Mouse (Mus musculus): ENCODE results near the gene Ndufa9. TPM values are rescaled to one million over a fixed set of nuclear protein-coding genes. Genes with fewer than 3 reads are reported as not detected.

Gene Ndufa9
- total RNA-seq (2014; rRNA removed) (143 and 144 TPM in 2 replicates), polyA plus RNA-seq (2012; rRNA removed) (125 and 132 TPM in 2 replicates)

- 8% methylated on average over 46 of the region's 46 CpGs for WGBS
- H3K4me3 ChIP-seq (ENCODE audit: insufficient read depth, low read depth, low read length): peak within 1 kb of the TSS; percentile 68
- H3K27me3 ChIP-seq (ENCODE audit: control insufficient read depth, insufficient read depth, low read length): no peaks in the 10 kb centered on the region
- H3K9ac ChIP-seq (ENCODE audit: low read depth, low read length): peak within 1 kb of the TSS; percentile 80
- peaks cover 4% of the 10 kb centered on the region; the same call in 1 of the 2 replicates for H3K79me2 ChIP-seq (ENCODE audit: control insufficient read depth, insufficient read depth, low read length)
- peaks cover 5% of the 10 kb centered on the region; the same call in 1 of the 2 replicates for H3K36me3 ChIP-seq (ENCODE audit: control insufficient read depth, insufficient read depth, low read length)
- H3K27ac ChIP-seq (replicated peaks; ENCODE audit: insufficient read depth, low read depth, low read length): peak within 1 kb of the TSS; percentile 74
- peak; percentile 83 for DNase-seq (ENCODE audit: extremely low read depth, low read depth, low spot score)
- TF ChIP-seq POLR2A (IDR thresholded peaks at IDR 0.05; ENCODE audit: extremely low read depth, insufficient read depth, low read length) (peak; percentile 60), CTCF (IDR thresholded peaks at IDR 0.05; ENCODE audit: low read depth, low read length) (no peak)
- H3K4me1 ChIP-seq (ENCODE audit: control insufficient read depth, insufficient read depth, low read length): no peaks in the 10 kb centered on the region
These were observed at the start of gene Ndufa9 for GRCm38 (mm10) chr6:126848712-126849704. TSS of gene Ndufa9 (minus strand) at chr6:126849136.

DNA sequence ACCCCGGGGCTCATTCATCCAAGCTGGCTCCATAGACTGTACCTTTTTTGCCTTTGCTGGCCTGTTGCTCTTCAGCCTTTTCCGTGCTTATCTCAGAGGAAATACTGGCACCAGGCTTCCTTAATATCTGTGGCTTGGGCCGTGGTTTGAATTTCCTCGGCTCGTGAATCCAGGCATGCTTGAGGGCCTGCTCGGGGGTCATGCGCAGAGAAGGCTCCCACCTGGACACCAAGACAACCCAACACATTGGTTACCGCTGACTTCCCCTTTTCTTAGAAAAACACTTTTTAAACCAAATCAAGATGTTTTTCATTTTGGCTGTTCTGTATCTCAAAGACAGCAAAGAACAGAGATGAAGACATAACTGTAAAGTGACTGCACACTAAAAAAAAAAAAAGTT lies 28.2 kb upstream of the Ndufa9 start:
- Histone ChIP-seq H3K27ac (replicated peaks; ENCODE audit: insufficient read depth, low read depth, low read length) (no peak overlapping the region), H3K27me3 (ENCODE audit: control insufficient read depth, insufficient read depth, low read length) (no peaks in the 10 kb centered on the region), H3K4me1 (ENCODE audit: control insufficient read depth, insufficient read depth, low read length) (no peaks in the 10 kb centered on the region), H3K79me2 (ENCODE audit: control insufficient read depth, insufficient read depth, low read length) (no peaks in the 10 kb centered on the region), H3K9ac (ENCODE audit: low read depth, low read length) (no peak overlapping the region), H3K4me3 (ENCODE audit: insufficient read depth, low read depth, low read length) (no peak overlapping the region), H3K36me3 (ENCODE audit: control insufficient read depth, insufficient read depth, low read length) (no peaks in the 10 kb centered on the region)
- WGBS: 80% methylated on average over 8 of the region's 8 CpGs
- no peak for TF ChIP-seq CTCF (IDR thresholded peaks at IDR 0.05; ENCODE audit: low read depth, low read length)
- no peak for TF ChIP-seq POLR2A (IDR thresholded peaks at IDR 0.05; ENCODE audit: extremely low read depth, insufficient read depth, low read length)
- DNase-seq (ENCODE audit: extremely low read depth, low read depth, low spot score): no peak

DNA sequence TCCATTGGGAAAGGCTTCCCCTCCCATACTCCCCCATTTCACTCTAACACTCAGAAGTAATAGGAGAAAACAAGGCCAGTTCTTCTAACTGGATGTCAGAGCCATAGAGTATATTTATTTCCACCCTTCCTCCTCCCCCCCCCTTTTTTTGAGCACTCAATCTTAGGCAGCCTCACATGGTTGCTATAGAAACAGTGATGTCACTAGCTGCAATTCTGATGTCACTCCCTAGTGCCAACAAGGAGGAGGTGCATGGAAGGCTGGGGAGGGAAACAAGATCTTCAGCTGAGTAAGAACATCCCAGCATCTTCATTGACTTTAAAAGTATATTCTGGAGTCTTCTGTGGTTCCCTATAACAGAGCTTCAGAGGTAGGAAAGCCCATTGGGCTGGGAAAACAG lies 3.9 kb upstream of the Ndufa9 start, which contains the start of gene Akap3:
Akap3 (plus strand) TSS at position 218 of the 400 bp plus-strand sequence.
- H3K79me2 ChIP-seq (ENCODE audit: control insufficient read depth, insufficient read depth, low read length): peaks cover 4% of the 10 kb centered on the region; the same call in 1 of the 2 replicates
- no peak within 1 kb of the TSS for H3K27ac ChIP-seq (replicated peaks; ENCODE audit: insufficient read depth, low read depth, low read length)
- no peak for DNase-seq (ENCODE audit: extremely low read depth, low read depth, low spot score)
- H3K27me3 ChIP-seq (ENCODE audit: control insufficient read depth, insufficient read depth, low read length): no peaks in the 10 kb centered on the region
- H3K4me3 ChIP-seq (ENCODE audit: insufficient read depth, low read depth, low read length): no peak within 1 kb of the TSS
- H3K36me3 ChIP-seq (ENCODE audit: control insufficient read depth, insufficient read depth, low read length): no peaks in the 10 kb centered on the region
- H3K9ac ChIP-seq (ENCODE audit: low read depth, low read length): no peak within 1 kb of the TSS
- no peak for TF ChIP-seq CTCF (IDR thresholded peaks at IDR 0.05; ENCODE audit: low read depth, low read length)
- TF ChIP-seq POLR2A (IDR thresholded peaks at IDR 0.05; ENCODE audit: extremely low read depth, insufficient read depth, low read length): no peak
- H3K4me1 ChIP-seq (ENCODE audit: control insufficient read depth, insufficient read depth, low read length): no peaks in the 10 kb centered on the region

DNA sequence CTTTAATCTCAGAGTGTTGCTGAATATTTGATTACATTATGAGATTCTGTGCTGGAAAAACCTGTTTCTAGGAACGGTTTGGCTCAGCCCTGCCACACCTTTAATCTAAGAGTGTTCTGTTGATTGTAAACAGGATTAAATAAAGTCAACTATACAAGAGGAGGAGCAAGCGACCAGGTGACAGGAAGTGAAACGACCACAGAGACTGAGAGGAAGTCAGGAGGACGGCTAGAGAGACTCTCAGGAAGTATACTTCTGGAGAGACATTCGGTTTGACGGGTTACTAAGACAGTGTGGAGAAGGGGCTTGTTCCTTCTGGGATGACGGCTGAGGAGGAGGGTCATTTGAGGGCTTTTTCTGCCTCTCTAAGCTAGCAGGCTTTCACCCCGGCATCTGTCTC lies 12.3 kb downstream of the Ndufa9 start:
- Histone ChIP-seq H3K4me3 (ENCODE audit: insufficient read depth, low read depth, low read length) (no peak overlapping the region), H3K27ac (replicated peaks; ENCODE audit: insufficient read depth, low read depth, low read length) (no peak overlapping the region), H3K4me1 (ENCODE audit: control insufficient read depth, insufficient read depth, low read length) (no peaks in the 10 kb centered on the region), H3K36me3 (ENCODE audit: control insufficient read depth, insufficient read depth, low read length) (peaks cover 66% of the 10 kb centered on the region), H3K27me3 (ENCODE audit: control insufficient read depth, insufficient read depth, low read length) (no peaks in the 10 kb centered on the region), H3K9ac (ENCODE audit: low read depth, low read length) (no peak overlapping the region), H3K79me2 (ENCODE audit: control insufficient read depth, insufficient read depth, low read length) (no peaks in the 10 kb centered on the region)
- peak; percentile 17 for DNase-seq (ENCODE audit: extremely low read depth, low read depth, low spot score)
- WGBS: 86% methylated on average over 8 of the region's 8 CpGs
- TF ChIP-seq CTCF (IDR thresholded peaks at IDR 0.05; ENCODE audit: low read depth, low read length) (no peak), POLR2A (IDR thresholded peaks at IDR 0.05; ENCODE audit: extremely low read depth, insufficient read depth, low read length) (no peak)

- Histone ChIP-seq H3K79me2 (ENCODE audit: control insufficient read depth, insufficient read depth, low read length) (no peaks in the 10 kb centered on the region), H3K4me3 (ENCODE audit: insufficient read depth, low read depth, low read length) (no peak overlapping the region), H3K36me3 (ENCODE audit: control insufficient read depth, insufficient read depth, low read length) (peaks cover 54% of the 10 kb centered on the region), H3K27me3 (ENCODE audit: control insufficient read depth, insufficient read depth, low read length) (no peaks in the 10 kb centered on the region), H3K9ac (ENCODE audit: low read depth, low read length) (no peak overlapping the region), H3K27ac (replicated peaks; ENCODE audit: insufficient read depth, low read depth, low read length) (no peak overlapping the region), H3K4me1 (ENCODE audit: control insufficient read depth, insufficient read depth, low read length) (no peaks in the 10 kb centered on the region)
- whole genome bisulfite sequencing: 79% methylated on average over 3 of the region's 3 CpGs
- DNase-seq (ENCODE audit: extremely low read depth, low read depth, low spot score): no peak
- TF ChIP-seq CTCF (IDR thresholded peaks at IDR 0.05; ENCODE audit: low read depth, low read length): no peak
- TF ChIP-seq POLR2A (IDR thresholded peaks at IDR 0.05; ENCODE audit: extremely low read depth, insufficient read depth, low read length): no peak
These were observed 25.8 kb downstream of the Ndufa9 start for GRCm38 (mm10) chr6:126823087-126823486.
